Comparison of ENCODE assay signal across 9 mouse cellular contexts in genomic region chr5:120252551-120252950, GRCm38 (mm10).
DNase-seq lines count a peak whose midpoint lies in the region; ATAC-seq and TF ChIP-seq lines count a peak whose summit lies in the region.
"Had no signal": no experiment of that assay in that cellular context is flagged by ENCODE, and none has a peak within 500 bp of the region (broad histone marks: within the 10 kb centered on the region; RNA-seq: fewer than 3 reads in every experiment).

No protein-coding gene starts in this region.

- in situ Hi-C loops in ES-E14 (cut with MboI; ENCODE audit: low sequenced_read_pairs in 2 of 2, unreplicated experiment in 2 of 2), result no loop called here

- no peak overlapping the region for H3K4me3 ChIP-seq in ES-E14 (ENCODE audit: insufficient read depth in 1 of 2, low read depth in 1 of 2, low read length in 2 of 2, poor library complexity in 1 of 2, severe bottlenecking in 1 of 2)
- peak overlapping the region; percentile 37 for H3K4me3 ChIP-seq in forebrain, embryonic 10.5 days
- H3K4me3 ChIP-seq in kidney, embryonic 14.5 days (ENCODE audit: low read length), result no peak overlapping the region; the same call in 1 of the 2 replicates
- no peak overlapping the region for H3K4me3 ChIP-seq in midbrain, embryonic 16.5 days (ENCODE audit: low read depth, low read length)

- H3K36me3 ChIP-seq in ES-E14 (ENCODE audit: control insufficient read depth, insufficient read depth, low read length, poor library complexity, severe bottlenecking), result no peaks in the 10 kb centered on the region
- H3K36me3 ChIP-seq in forebrain, embryonic 10.5 days (replicated peaks), result no peaks in the 10 kb centered on the region
- H3K36me3 ChIP-seq in kidney, embryonic 14.5 days (ENCODE audit: control insufficient read depth, insufficient read depth, low read length), result no peaks in the 10 kb centered on the region
- no peaks in the 10 kb centered on the region for H3K36me3 ChIP-seq in midbrain, embryonic 16.5 days (ENCODE audit: control insufficient read depth, insufficient read depth, low read length)
- H3K36me3 ChIP-seq: embryonic facial prominence, embryonic 13.5 days; midbrain, embryonic 12.5 days had no signal

- H3K9ac ChIP-seq in ES-E14 (ENCODE audit: insufficient read depth, low read depth, low read length, poor library complexity, severe bottlenecking), result no peak overlapping the region
- no peak overlapping the region for H3K9ac ChIP-seq in kidney, embryonic 14.5 days (ENCODE audit: low read depth, low read length)
- no peak overlapping the region for H3K9ac ChIP-seq in midbrain, embryonic 16.5 days (ENCODE audit: low read depth, low read length)
- H3K9ac ChIP-seq: embryonic facial prominence, embryonic 13.5 days; midbrain, embryonic 12.5 days had no signal

- H3K27ac ChIP-seq in ES-E14 (ENCODE audit: insufficient read depth, low read depth, low read length, poor library complexity, severe bottlenecking), result no peak overlapping the region
- H3K27ac ChIP-seq in forebrain, embryonic 10.5 days, result peak overlapping the region; percentile 51; the same call in 1 of the 2 replicates
- no peak overlapping the region for H3K27ac ChIP-seq in kidney, embryonic 14.5 days (ENCODE audit: low read depth, low read length)
- H3K27ac ChIP-seq in midbrain, embryonic 16.5 days (ENCODE audit: low read length), result peak overlapping the region; percentile 79; the same call in 1 of the 2 replicates
- H3K27ac ChIP-seq: embryonic facial prominence, embryonic 13.5 days had no signal

- H3K27me3 ChIP-seq in forebrain, embryonic 10.5 days (ENCODE audit: poor library complexity, severe bottlenecking), result peaks cover 80% of the 10 kb centered on the region
- peaks cover 19% of the 10 kb centered on the region for H3K27me3 ChIP-seq in kidney, embryonic 14.5 days (ENCODE audit: control insufficient read depth, insufficient read depth, low read length)
- H3K27me3 ChIP-seq in midbrain, embryonic 16.5 days (ENCODE audit: control insufficient read depth, insufficient read depth, low read depth, low read length), result no peaks in the 10 kb centered on the region; the same call in 1 of the 2 replicates

- no peaks in the 10 kb centered on the region for H3K4me1 ChIP-seq in ES-E14 (ENCODE audit: control insufficient read depth in 2 of 2, insufficient read depth in 2 of 2, low read length in 2 of 2, poor library complexity in 1 of 2)
- H3K4me1 ChIP-seq in forebrain, embryonic 10.5 days, result peaks cover 17% of the 10 kb centered on the region
- H3K4me1 ChIP-seq in kidney, embryonic 14.5 days (ENCODE audit: control insufficient read depth, insufficient read depth, low read length), result 0 out of 2 replicates have a peak, but pooled peaks cover 5% of the 10 kb centered on the region
- H3K4me1 ChIP-seq in midbrain, embryonic 16.5 days (ENCODE audit: control insufficient read depth, insufficient read depth, low read length), result peaks cover 7% of the 10 kb centered on the region

- H3K9me3 ChIP-seq in ES-E14 (ENCODE audit: control insufficient read depth, insufficient read depth, low read depth, low read length), result no peaks in the 10 kb centered on the region
- H3K9me3 ChIP-seq in forebrain, embryonic 10.5 days, result no peaks in the 10 kb centered on the region
- no peaks in the 10 kb centered on the region for H3K9me3 ChIP-seq in kidney, embryonic 14.5 days (ENCODE audit: control insufficient read depth, low read length)
- H3K9me3 ChIP-seq in midbrain, embryonic 16.5 days (replicated peaks; ENCODE audit: control insufficient read depth, low read length, poor library complexity, severe bottlenecking), result no peaks in the 10 kb centered on the region
- H3K9me3 ChIP-seq: embryonic facial prominence, embryonic 13.5 days; midbrain, embryonic 12.5 days had no signal

- peak overlapping the region; percentile 38; the same call in 1 of the 2 replicates for H3K4me2 ChIP-seq in kidney, embryonic 14.5 days (replicated peaks; ENCODE audit: low read depth, low read length)
- no peak overlapping the region for H3K4me2 ChIP-seq in midbrain, embryonic 16.5 days (ENCODE audit: low read length)

- peak; percentile 48 for DNase-seq in 416B (ENCODE audit: low read depth)
- peak; percentile 29 for DNase-seq in ES-E14 (ENCODE audit: low read depth, low spot score)
- peak; percentile 53 for DNase-seq in forebrain, embryonic 10.5 days (ENCODE audit: extremely low spot score, low spot score)
- no peak for DNase-seq in right cerebral cortex, postnatal 25 days
- DNase-seq in thymus, adult 18-20 months, result no peak

- ATAC-seq in kidney, embryonic 14.5 days (ENCODE audit: low FRiP score, low TSS enrichment), result no peak
- ATAC-seq in midbrain, embryonic 16.5 days, result no peak

- WGBS in forebrain, embryonic 10.5 days, result 11% methylated on average over 8 of the region's 8 CpGs
- WGBS in kidney, embryonic 14.5 days, result 15% methylated on average over 8 of the region's 8 CpGs
- 9% methylated on average over 8 of the region's 8 CpGs for WGBS in midbrain, embryonic 16.5 days

TF ChIP-seq in ES-E14, 5 proteins besides CTCF, POLR2A, EP300 and RAD21:
- TF ChIP-seq HCFC1 (IDR thresholded peaks at IDR 0.05; ENCODE audit: borderline replicate concordance, insufficient read depth, low read length), result no peak
- no peak for TF ChIP-seq ZC3H11A (IDR thresholded peaks at IDR 0.05; ENCODE audit: borderline replicate concordance, low read depth, low read length)
- no peak for TF ChIP-seq CHD2 (IDR thresholded peaks at IDR 0.05; ENCODE audit: low read depth, low read length)
- no peak for TF ChIP-seq ZNF384 (IDR thresholded peaks at IDR 0.05; ENCODE audit: low read depth, low read length)
- no peak for TF ChIP-seq MAFK (IDR thresholded peaks at IDR 0.05; ENCODE audit: insufficient read depth, low read depth, low read length)

Comparison
In these comparisons a context has a peak if more than half of its experiments do, and no peak if none do; other contexts are left out.
1. DNase-seq: peak in 416B (single experiment), ES-E14 (single experiment) and forebrain, embryonic 10.5 days (single experiment); none in right cerebral cortex, postnatal 25 days (single experiment) and thymus, adult 18-20 months (0 of 2).
2. H3K27ac ChIP-seq: peak in forebrain, embryonic 10.5 days (single experiment) and midbrain, embryonic 16.5 days (single experiment); none in ES-E14 (single experiment) and kidney, embryonic 14.5 days (single experiment).